Mouse (Mus musculus): ENCODE data around the gene Col6a1. TPM values are rescaled to one million over a fixed set of nuclear protein-coding genes. Genes with fewer than 3 reads are reported as not detected.

The Col6a1 gene
- not detected for polyA plus RNA-seq (2017; shearing (Covaris generic))

DNA sequence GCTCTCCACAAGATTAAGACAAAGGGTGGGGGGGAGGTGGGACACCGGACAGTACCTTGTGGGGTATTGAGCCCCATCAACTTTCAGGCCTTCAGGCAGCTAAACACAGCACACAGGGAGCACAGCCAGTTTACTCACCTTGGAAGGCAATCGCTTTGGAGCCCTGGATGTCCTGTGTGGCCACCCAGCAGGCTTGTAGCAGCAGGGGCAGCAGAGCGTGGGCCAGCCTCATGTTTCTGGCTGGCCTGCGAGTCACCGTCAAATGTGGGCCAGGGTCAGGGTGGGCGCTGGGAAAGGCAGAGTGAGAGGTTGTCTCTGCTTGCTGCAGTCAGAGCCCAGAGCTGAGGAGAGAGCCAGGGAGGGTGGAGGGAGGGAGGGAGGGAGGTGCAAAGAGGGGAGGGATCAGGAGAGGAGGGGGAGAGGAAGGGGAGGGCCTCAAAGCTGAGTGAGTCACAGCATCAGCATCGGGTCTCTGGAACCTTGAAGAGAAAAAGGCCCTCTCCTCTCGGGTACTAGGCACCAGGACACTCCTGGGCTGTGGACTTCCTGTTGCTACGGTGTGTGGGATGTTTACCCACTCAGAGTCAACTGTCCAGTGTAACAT is at the start of gene Col6a1:
TSS of gene Col6a1 (minus strand) at position 487 of the 604 bp plus-strand sequence.

Other genes with a start within 250 kb of the Col6a1 start
- gene Lss, start 194.6 kb downstream of the Col6a1 start, polyA plus RNA-seq (2017; shearing (Covaris generic)) = 18.6 TPM
- gene Spatc1l, start 163.9 kb downstream of the Col6a1 start, polyA plus RNA-seq (2017; shearing (Covaris generic)) = not detected
- not detected for gene Ftcd, start 150.5 kb downstream of the Col6a1 start, polyA plus RNA-seq (2017; shearing (Covaris generic))
- gene Col6a2, start 102.5 kb downstream of the Col6a1 start, polyA plus RNA-seq (2017; shearing (Covaris generic)) = not detected
- 10.9 TPM for gene Pcbp3, start 235.7 kb upstream of the Col6a1 start, polyA plus RNA-seq (2017; shearing (Covaris generic))